Mouse (Mus musculus) hematopoietic stem cell, adult 5-6 weeks (primary cell): Measurements from ENCODE around the gene Tra2a. TPM values are rescaled to one million over a fixed set of nuclear protein-coding genes. Genes with fewer than 3 reads are reported as not detected.

ENCODE experiments used
- total RNA-seq: library from RNA; stranded (forward); fragments of 172-1452, 232-1000 nt; gene quantifications from 2 replicates; pipeline ENCODE4 v1.2.3, GENCODE M21; 2017

Tra2a gene
- total RNA-seq, 1 experiment from 2014 or later, result 234 TPM

Other genes starting within 250 kb of the Tra2a start
- 0.81 TPM in 1 of 2 replicates, not detected in the other for gene Gpnmb, start 227.5 kb downstream of the Tra2a start, total RNA-seq
- 29.0 and 62.0 TPM in 2 replicates for gene Malsu1, start 190.2 kb downstream of the Tra2a start, total RNA-seq
- gene Igf2bp3, start 49.1 kb downstream of the Tra2a start, total RNA-seq, result 0.06 and 0.25 TPM in 2 replicates
- 5.6 and 7.6 TPM in 2 replicates for gene Ccdc126, start 55.2 kb upstream of the Tra2a start, total RNA-seq
- 4.2 and 6.9 TPM in 2 replicates for gene Fam221a, start 103.7 kb upstream of the Tra2a start, total RNA-seq
- not detected in 2 replicates for gene Stk31, start 131.6 kb upstream of the Tra2a start, total RNA-seq